Mouse (Mus musculus) heart, postnatal 25 days (tissue): ENCODE data around the gene Gadd45g. TPM values are rescaled to one million over a fixed set of nuclear protein-coding genes. Genes with fewer than 3 reads are reported as not detected.

ENCODE experiments used
- DNase-seq: peaks from one replicate; pipeline ENCODE4 v3.0.0; 2022; ENCODE audit warnings: low spot score
- intact Hi-C: fragments of 180-260 bp; cut with DNase I; formaldehyde crosslinking; loops from one replicate; pipeline ENCODE4 v1.15.1; 2025
- total RNA-seq, 2 experiments: library from RNA; stranded (reverse); gene quantifications; 2 replicates each; pipeline ENCODE4 v1.2.3; 2021

Gadd45g gene
- total RNA-seq: 10 to 100 TPM; 11.6 to 21.6 TPM

GRCm38 (mm10) chr13:51846301-51846867 lies at the start of gene Gadd45g:
Gene Gadd45g, plus strand, starts transcription at chr13:51846678.
- peak; percentile 92 for DNase-seq
- intact Hi-C loops: loop anchor here (2.0 to 5.0 kb wide), 6 partner anchors 36 to 232 kb away; no protein-coding TSS in a partner anchor

- no peak for DNase-seq
- intact Hi-C loops: no loop called here
Observed at GRCm38 (mm10) chr13:51797899-51798746, 48.4 kb upstream of the Gadd45g start.

- intact Hi-C loops: no loop called here
- DNase-seq: no peak
Observed at GRCm38 (mm10) chr13:51799735-51800522, 46.5 kb upstream of the Gadd45g start.

GRCm38 (mm10) chr13:51800921-51801320 lies 45.6 kb upstream of the Gadd45g start:
- intact Hi-C loops: no loop called here
- no peak for DNase-seq

GRCm38 (mm10) chr13:51805634-51806033 lies 40.8 kb upstream of the Gadd45g start:
- intact Hi-C loops: no loop called here
- no peak for DNase-seq

- intact Hi-C loops: no loop called here
- no peak for DNase-seq
Observed at GRCm38 (mm10) chr13:51806220-51806619, 40.3 kb upstream of the Gadd45g start.

GRCm38 (mm10) chr13:51808141-51808540 lies 38.3 kb upstream of the Gadd45g start:
- no peak for DNase-seq
- intact Hi-C loops: no loop called here

- DNase-seq: no peak
- intact Hi-C loops: no loop called here
Observed at GRCm38 (mm10) chr13:51813621-51814615, 32.6 kb upstream of the Gadd45g start.

GRCm38 (mm10) chr13:51814646-51815045 lies 31.8 kb upstream of the Gadd45g start:
- intact Hi-C loops: no loop called here
- DNase-seq: no peak

GRCm38 (mm10) chr13:51815865-51816504 lies 30.5 kb upstream of the Gadd45g start:
- no peak for DNase-seq
- intact Hi-C loops: no loop called here

- intact Hi-C loops: no loop called here
- DNase-seq: no peak
Observed at GRCm38 (mm10) chr13:51816559-51817041, 29.9 kb upstream of the Gadd45g start.

- intact Hi-C loops: no loop called here
Observed at GRCm38 (mm10) chr13:51818170-51818943, 28.1 kb upstream of the Gadd45g start.

GRCm38 (mm10) chr13:51818944-51819326 lies 27.5 kb upstream of the Gadd45g start:
- intact Hi-C loops: no loop called here

More at GRCm38 (mm10) chr13:51818170-51818943, 28.1 kb upstream of the Gadd45g start:
- no peak for DNase-seq

GRCm38 (mm10) chr13:51819351-51819750 lies 27.1 kb upstream of the Gadd45g start:
- no peak for DNase-seq
- intact Hi-C loops: no loop called here

More at GRCm38 (mm10) chr13:51818944-51819326, 27.5 kb upstream of the Gadd45g start:
- no peak for DNase-seq

- no peak for DNase-seq
- intact Hi-C loops: no loop called here
Observed at GRCm38 (mm10) chr13:51821988-51822387, 24.5 kb upstream of the Gadd45g start.

- no peak for DNase-seq
- intact Hi-C loops: no loop called here
Observed at GRCm38 (mm10) chr13:51823822-51824495, 22.5 kb upstream of the Gadd45g start.

GRCm38 (mm10) chr13:51830744-51831450 lies 15.6 kb upstream of the Gadd45g start:
- DNase-seq: no peak
- intact Hi-C loops: loop anchor here (5.0 kb wide), 1 partner anchor 796 kb away; no protein-coding TSS in a partner anchor
